Mouse (Mus musculus) mouse embryonic stem cell (cell line): ENCODE measurements around the gene Nsun2.

Experiments
- in situ Hi-C, 2 experiments: fragments of 300-500 bp; cut with MboI; formaldehyde crosslinking; loops; 1 replicate in 1 of 2; 3 replicates in 1 of 2; pipeline ENCODE4 v1.14.3; 2019 to 2020; ENCODE audit warnings: low sequenced_read_pairs in 2 of 2, low pct_unique_long_range_greater_than_20kb in 1 of 2, mixed read lengths in 1 of 2; ENCODE audit not compliant: unreplicated experiment in 1 of 2

The Nsun2 gene

GRCm38 (mm10) chr13:69533405-69534333 lies at the start of gene Nsun2:
Nsun2 (plus strand) TSS chr13:69533746.
- in situ Hi-C loops, result no loop called here

- in situ Hi-C loops, result loop anchor here in 1 of 2 experiments (25.0 kb wide), 1 partner anchor 473 kb away; no protein-coding TSS in a partner anchor
Measured at GRCm38 (mm10) chr13:69485326-69485725, 48.2 kb upstream of the Nsun2 start.

- in situ Hi-C loops, result loop anchor here in 1 of 2 experiments (25.0 kb wide), 1 partner anchor 474 kb away; no protein-coding TSS in a partner anchor
Measured at GRCm38 (mm10) chr13:69485833-69486232, 47.7 kb upstream of the Nsun2 start.

GRCm38 (mm10) chr13:69487108-69487507 lies 46.4 kb upstream of the Nsun2 start:
- in situ Hi-C loops, result loop anchor here in 1 of 2 experiments (25.0 kb wide), 1 partner anchor 475 kb away; no protein-coding TSS in a partner anchor

GRCm38 (mm10) chr13:69487611-69488275 lies 45.8 kb upstream of the Nsun2 start:
- in situ Hi-C loops, result loop anchor here in 1 of 2 experiments (25.0 kb wide), 1 partner anchor 475 kb away; no protein-coding TSS in a partner anchor

- in situ Hi-C loops, result loop anchor here in 1 of 2 experiments (25.0 kb wide), 1 partner anchor 476 kb away; no protein-coding TSS in a partner anchor
Measured at GRCm38 (mm10) chr13:69488565-69489255, 44.8 kb upstream of the Nsun2 start.

GRCm38 (mm10) chr13:69489777-69490176 lies 43.8 kb upstream of the Nsun2 start:
- in situ Hi-C loops, result loop anchor here in 1 of 2 experiments (25.0 kb wide), 1 partner anchor 477 kb away; no protein-coding TSS in a partner anchor

- in situ Hi-C loops, result loop anchor here in 1 of 2 experiments (25.0 kb wide), 1 partner anchor 481 kb away; no protein-coding TSS in a partner anchor
Measured at GRCm38 (mm10) chr13:69492876-69493463, 40.6 kb upstream of the Nsun2 start.

GRCm38 (mm10) chr13:69498276-69498675 lies 35.3 kb upstream of the Nsun2 start:
- in situ Hi-C loops, result loop anchor here in 1 of 2 experiments (25.0 kb wide), 1 partner anchor 486 kb away; no protein-coding TSS in a partner anchor

GRCm38 (mm10) chr13:69502157-69502750 lies 31.3 kb upstream of the Nsun2 start:
- in situ Hi-C loops, result loop anchor here in 1 of 2 experiments (25.0 kb wide), 1 partner anchor 1085 kb away; no protein-coding TSS in a partner anchor

GRCm38 (mm10) chr13:69502863-69503262 lies 30.7 kb upstream of the Nsun2 start:
- in situ Hi-C loops, result loop anchor here in 1 of 2 experiments (25.0 kb wide), 1 partner anchor 1084 kb away; no protein-coding TSS in a partner anchor

- in situ Hi-C loops, result loop anchor here in 1 of 2 experiments (25.0 kb wide), 1 partner anchor 1081 kb away; no protein-coding TSS in a partner anchor
Measured at GRCm38 (mm10) chr13:69506341-69507086, 27.0 kb upstream of the Nsun2 start.

- in situ Hi-C loops, result loop anchor here in 1 of 2 experiments (25.0 kb wide), 1 partner anchor 1080 kb away; no protein-coding TSS in a partner anchor
Measured at GRCm38 (mm10) chr13:69507666-69508065, 25.9 kb upstream of the Nsun2 start.

GRCm38 (mm10) chr13:69509391-69510244 lies 23.9 kb upstream of the Nsun2 start:
- in situ Hi-C loops, result loop anchor here in 1 of 2 experiments (25.0 kb wide), 1 partner anchor 1078 kb away; no protein-coding TSS in a partner anchor

- in situ Hi-C loops, result loop anchor here in 1 of 2 experiments (25.0 kb wide), 1 partner anchor 1072 kb away; no protein-coding TSS in a partner anchor
Measured at GRCm38 (mm10) chr13:69515091-69515490, 18.5 kb upstream of the Nsun2 start.
